11 mouse cellular contexts compared by ENCODE assay signal in genomic region chr3:131808127-131808526, GRCm38 (mm10).
DNase-seq lines count a peak whose midpoint lies in the region; ATAC-seq and TF ChIP-seq lines count a peak whose summit lies in the region.
"Had no signal": no experiment of that assay in that cellular context is flagged by ENCODE, and none has a peak within 500 bp of the region (broad histone marks: within the 10 kb centered on the region; RNA-seq: fewer than 3 reads in every experiment).

No protein-coding gene starts in this region.

- WGBS in forebrain, postnatal 0 days, result 76% methylated on average over 8 of the region's 8 CpGs
- WGBS in forebrain, embryonic 15.5 days, result 78% methylated on average over 8 of the region's 8 CpGs

- no peak overlapping the region for H3K4me2 ChIP-seq in forebrain, postnatal 0 days (ENCODE audit: low read depth)
- H3K4me2 ChIP-seq in forebrain, embryonic 15.5 days (replicated peaks), result no peak overlapping the region
- H3K4me2 ChIP-seq: liver, embryonic 12.5 days; neural tube, embryonic 13.5 days had no signal

- intact Hi-C loops in left cerebral cortex, postnatal 4 days (cut with DNase I), result no loop called here

- ATAC-seq in forebrain, postnatal 0 days, result no peak
- ATAC-seq in forebrain, embryonic 15.5 days (replicated peaks), result no peak
- ATAC-seq: liver, embryonic 12.5 days had no signal

- no peaks in the 10 kb centered on the region for H3K36me3 ChIP-seq in forebrain, postnatal 0 days (ENCODE audit: insufficient read depth)
- H3K36me3 ChIP-seq in forebrain, embryonic 15.5 days, result no peaks in the 10 kb centered on the region
- H3K36me3 ChIP-seq: liver, embryonic 12.5 days; neural tube, embryonic 13.5 days had no signal

- no peak overlapping the region for H3K9ac ChIP-seq in forebrain, postnatal 0 days
- H3K9ac ChIP-seq in forebrain, embryonic 15.5 days (replicated peaks), result no peak overlapping the region
- H3K9ac ChIP-seq: liver, embryonic 12.5 days; neural tube, embryonic 13.5 days had no signal

- H3K4me1 ChIP-seq in forebrain, postnatal 0 days (ENCODE audit: insufficient read depth), result no peaks in the 10 kb centered on the region
- H3K4me1 ChIP-seq in forebrain, embryonic 15.5 days, result no peaks in the 10 kb centered on the region
- H3K4me1 ChIP-seq: liver, embryonic 12.5 days; neural tube, embryonic 13.5 days had no signal

- no peak overlapping the region for H3K4me3 ChIP-seq in forebrain, postnatal 0 days (ENCODE audit: low read depth, low read length)
- no peak overlapping the region for H3K4me3 ChIP-seq in forebrain, embryonic 15.5 days
- H3K4me3 ChIP-seq: erythroblast, embryonic 14.5 days; liver, embryonic 12.5 days; neural tube, embryonic 13.5 days had no signal

- H3K9me3 ChIP-seq in forebrain, postnatal 0 days (ENCODE audit: low read length), result no peaks in the 10 kb centered on the region
- H3K9me3 ChIP-seq in forebrain, embryonic 15.5 days, result no peaks in the 10 kb centered on the region
- H3K9me3 ChIP-seq: liver, embryonic 12.5 days; neural tube, embryonic 13.5 days had no signal

- TF ChIP-seq CTCF in forebrain, postnatal 0 days (IDR thresholded peaks at IDR 0.05; ENCODE audit: low read depth), result no peak

- no peaks in the 10 kb centered on the region for H3K27me3 ChIP-seq in forebrain, postnatal 0 days (ENCODE audit: insufficient read depth, low read length)
- H3K27me3 ChIP-seq in forebrain, embryonic 15.5 days, result no peaks in the 10 kb centered on the region
- H3K27me3 ChIP-seq: liver, embryonic 12.5 days; neural tube, embryonic 13.5 days had no signal

- no peak overlapping the region for H3K27ac ChIP-seq in forebrain, postnatal 0 days (ENCODE audit: low read depth, low read length)
- no peak overlapping the region for H3K27ac ChIP-seq in forebrain, embryonic 15.5 days (replicated peaks)
- H3K27ac ChIP-seq: liver, embryonic 12.5 days; neural tube, embryonic 13.5 days had no signal

- DNase-seq in forebrain, postnatal 0 days, result peak; percentile 32
- peak; percentile 40 for DNase-seq in left cerebral cortex, postnatal 4 days
- no peak for DNase-seq in left cerebral cortex, adult 11 months (ENCODE audit: low spot score)
- DNase-seq in kidney, postnatal 10 days, result peak; percentile 70
- peak; percentile 11 to 15 for DNase-seq in layer of hippocampus, postnatal 36 days
- no peak for DNase-seq in frontal cortex, postnatal 14 days (ENCODE audit: low spot score in 2 of 2)
- DNase-seq in thymus, postnatal 36 days, result no peak

Comparison
In these comparisons a context has a peak if more than half of its experiments do, and no peak if none do; other contexts are left out.
1. DNase-seq: peak in forebrain, postnatal 0 days (single experiment), left cerebral cortex, postnatal 4 days (single experiment), kidney, postnatal 10 days (single experiment) and layer of hippocampus, postnatal 36 days (2 of 2); none in left cerebral cortex, adult 11 months (single experiment), frontal cortex, postnatal 14 days (0 of 2) and thymus, postnatal 36 days (0 of 2).